Mouse (Mus musculus) testis, adult 2 months (tissue): ENCODE measurements at regions not wholly inside any gene's neighbourhood (a gene's known extent, or its start where the extent isn't known, plus 50 kb on each side); places are given as distances from the start of the nearest gene placed in this dataset.

Experiments
- CTCF ChIP-seq: fragments of 200-500 bp; IDR thresholded peaks from 2 replicates; pipeline ENCODE4 v1.5.1; 2012; ENCODE audit warnings: low read depth, mild to moderate bottlenecking, inconsistent platforms, low read length, moderate library complexity; ENCODE audit not compliant: control insufficient read depth, insufficient read depth, insufficient replicate concordance
- POLR2A ChIP-seq: fragments of 200-500 bp; IDR thresholded peaks from 2 replicates; pipeline ENCODE4 v1.6.1; 2012; ENCODE audit warnings: low read depth, mild to moderate bottlenecking, inconsistent platforms, low read length, moderate library complexity; ENCODE audit not compliant: control insufficient read depth

- TF ChIP-seq CTCF (no peak), POLR2A (no peak)
Observed at GRCm38 (mm10) chr15:5519552-5519951, 275.6 kb upstream of the Ptger4 start.
